Mouse (Mus musculus) heart, postnatal 0 days (tissue): Measurements from ENCODE around the gene Rpsa.

ENCODE experiments used
- CTCF ChIP-seq: IDR thresholded peaks from 2 replicates; pipeline ENCODE4 v1.5.1; 2016; ENCODE audit warnings: antibody characterized with exemption, control low read depth, low read depth
- EP300 ChIP-seq: IDR thresholded peaks from 2 replicates; pipeline ENCODE4 v1.6.1; 2016; ENCODE audit warnings: antibody characterized with exemption, low read depth

- TF ChIP-seq CTCF (no peak), EP300 (no peak)
These were observed 15.0 kb upstream of the Rpsa start for GRCm38 (mm10) chr9:120112472-120112871.
